Mouse (Mus musculus): Measurements from ENCODE around the gene Nbas. TPM values are rescaled to one million over a fixed set of nuclear protein-coding genes. Genes with fewer than 3 reads are reported as not detected.
A peak's percentile ranks its signal among the peaks of the same experiment; 100 is the strongest.

Nbas gene
- polyA plus RNA-seq, 1 experiment from 2014 or later: 11.5 TPM

DNA sequence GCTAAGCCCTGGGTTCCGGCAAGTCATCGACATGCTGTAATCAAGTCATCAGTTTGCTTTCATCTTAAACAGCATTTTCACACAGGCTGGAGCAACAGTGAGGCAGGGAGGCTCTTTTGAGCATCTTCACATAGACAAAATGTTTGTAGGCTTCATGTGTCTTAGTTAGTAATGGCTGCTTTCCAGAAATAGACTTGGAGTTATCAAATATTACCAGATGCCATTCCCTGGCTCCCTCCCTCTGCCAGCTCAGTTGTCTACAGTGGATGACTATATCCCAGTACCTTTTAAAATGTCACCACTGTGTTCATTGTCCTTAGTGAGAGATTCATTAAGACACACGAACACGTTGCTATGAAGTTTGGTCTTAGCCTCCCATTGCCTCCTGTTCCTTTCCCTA, 270.2 kb downstream of the Nbas start:
- Histone ChIP-seq H3K9me3 (replicated peaks) (no peaks in the 10 kb centered on the region), H3K9ac (no peak overlapping the region), H3K4me3 (no peak overlapping the region), H3K4me1 (replicated peaks) (0 out of 2 replicates have a peak, but pooled peaks cover 5% of the 10 kb centered on the region), H3K27ac (ENCODE audit: poor library complexity, severe bottlenecking) (no peak overlapping the region), H3K4me2 (no peak overlapping the region), H3K27me3 (replicated peaks) (no peaks in the 10 kb centered on the region), H3K36me3 (peaks cover 9% of the 10 kb centered on the region)
- 88% methylated on average over 4 of the region's 4 CpGs for WGBS
- ATAC-seq (ENCODE audit: insufficient number of reproducible peaks, low FRiP score): no peak

DNA sequence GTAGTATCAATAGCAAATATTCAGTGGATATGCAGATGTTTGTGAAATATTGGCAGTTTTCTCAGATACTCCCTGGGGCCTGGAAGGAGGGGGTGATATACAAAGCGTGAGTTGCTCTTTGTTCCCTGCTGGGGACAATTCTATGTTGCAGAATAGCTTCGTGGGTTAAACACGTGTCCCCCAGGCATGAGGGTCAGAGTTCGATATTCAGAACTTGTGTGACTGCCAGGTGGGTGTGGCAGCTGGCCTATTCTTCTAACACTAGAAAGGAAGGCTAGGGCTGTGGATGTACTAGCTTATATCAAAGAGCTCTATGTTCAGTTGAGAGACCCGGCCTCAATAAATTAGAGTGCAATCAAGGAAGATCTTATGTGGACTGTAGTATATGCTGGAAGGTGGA, 274.9 kb downstream of the Nbas start:
- Histone ChIP-seq H3K4me2 (no peak overlapping the region), H3K9me3 (replicated peaks) (no peaks in the 10 kb centered on the region), H3K27ac (ENCODE audit: poor library complexity, severe bottlenecking) (no peak overlapping the region), H3K9ac (no peak overlapping the region), H3K36me3 (no peaks in the 10 kb centered on the region), H3K27me3 (replicated peaks) (no peaks in the 10 kb centered on the region), H3K4me3 (no peak overlapping the region), H3K4me1 (replicated peaks) (0 out of 2 replicates have a peak, but pooled peaks cover 5% of the 10 kb centered on the region)
- no peak for ATAC-seq (ENCODE audit: insufficient number of reproducible peaks, low FRiP score)
- 89% methylated on average over 5 of the region's 5 CpGs for WGBS

DNA sequence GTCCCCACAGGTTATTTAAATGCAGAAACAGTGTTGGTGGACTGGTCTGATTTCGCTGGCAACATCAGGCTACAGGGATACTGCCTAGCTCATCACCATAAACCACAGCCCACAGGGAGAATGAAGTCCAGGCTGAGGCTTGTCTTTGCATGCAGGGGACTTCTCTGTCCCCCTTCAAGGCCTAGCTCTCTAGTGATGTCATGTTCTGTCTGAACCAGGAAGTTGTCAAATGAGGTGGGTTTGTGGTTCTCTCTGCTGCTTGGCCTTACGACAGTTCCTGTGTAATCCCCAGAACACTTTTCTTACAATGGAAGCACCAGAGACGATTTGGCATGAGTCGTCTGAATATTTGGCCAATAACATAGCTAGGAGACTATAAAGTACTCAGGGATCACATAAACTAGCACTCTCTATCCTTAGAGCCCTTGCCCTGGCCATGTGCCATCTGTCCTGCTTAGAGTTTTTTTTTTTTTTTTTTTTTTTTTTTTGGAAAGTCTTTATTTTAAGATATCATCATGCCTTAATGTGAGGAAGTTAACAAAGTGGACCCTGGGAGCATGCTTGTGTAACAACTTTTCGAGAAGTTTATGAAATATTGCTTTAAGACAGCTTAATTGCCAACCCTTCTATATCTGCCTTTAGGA, 294.8 kb downstream of the Nbas start:
- Histone ChIP-seq H3K27ac (ENCODE audit: poor library complexity, severe bottlenecking) (no peak overlapping the region), H3K4me3 (no peak overlapping the region), H3K9ac (no peak overlapping the region), H3K27me3 (replicated peaks) (no peaks in the 10 kb centered on the region), H3K36me3 (no peaks in the 10 kb centered on the region), H3K4me1 (replicated peaks) (no peaks in the 10 kb centered on the region), H3K9me3 (replicated peaks) (no peaks in the 10 kb centered on the region), H3K4me2 (no peak overlapping the region)
- 82% methylated on average over 5 of the region's 5 CpGs for WGBS
- no peak for ATAC-seq (ENCODE audit: insufficient number of reproducible peaks, low FRiP score)

DNA sequence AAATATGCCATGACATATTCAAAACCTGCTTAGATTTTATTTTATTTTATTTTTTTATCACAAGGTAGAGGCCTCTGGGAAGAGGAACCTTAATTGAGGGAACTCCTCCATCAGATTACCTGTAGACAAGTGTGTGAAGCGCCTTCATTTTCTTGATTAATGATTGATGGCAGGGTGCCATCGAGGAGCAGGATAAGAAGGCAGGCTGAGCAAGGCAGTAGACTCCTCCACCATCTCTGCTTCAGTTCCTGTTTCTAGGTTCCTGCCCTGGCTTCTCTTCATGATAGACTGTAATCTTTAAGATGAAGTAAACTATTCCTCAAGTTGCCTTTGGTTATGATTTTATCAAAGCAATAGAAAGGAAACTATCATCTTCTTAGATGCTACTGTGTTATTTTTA, 295.4 kb downstream of the Nbas start:
- Histone ChIP-seq H3K4me2 (no peak overlapping the region), H3K36me3 (no peaks in the 10 kb centered on the region), H3K27me3 (replicated peaks) (no peaks in the 10 kb centered on the region), H3K9ac (no peak overlapping the region), H3K9me3 (replicated peaks) (no peaks in the 10 kb centered on the region), H3K27ac (ENCODE audit: poor library complexity, severe bottlenecking) (no peak overlapping the region), H3K4me3 (no peak overlapping the region), H3K4me1 (replicated peaks) (no peaks in the 10 kb centered on the region)
- WGBS: 80% methylated on average over 2 of the region's 2 CpGs
- ATAC-seq (ENCODE audit: insufficient number of reproducible peaks, low FRiP score): no peak

DNA sequence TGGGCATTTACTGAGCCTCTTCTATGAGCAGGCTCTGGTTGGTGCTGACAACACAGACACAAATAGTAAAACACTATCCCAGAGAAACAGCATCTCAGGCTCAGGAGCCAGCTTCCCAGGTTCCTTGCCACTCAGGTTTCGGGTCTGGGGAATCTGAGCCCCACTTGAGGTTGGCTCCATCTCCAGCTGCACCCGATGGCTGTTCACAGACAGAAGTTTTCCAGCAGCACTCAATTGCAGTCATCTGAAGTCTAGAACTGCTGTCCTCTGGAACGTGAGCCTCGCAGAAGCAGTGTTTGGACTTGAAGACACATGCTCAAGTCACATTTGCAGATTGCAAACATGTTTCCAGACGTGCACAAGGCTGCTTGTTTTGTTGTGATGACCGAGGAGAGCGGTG, 297.5 kb downstream of the Nbas start:
- Histone ChIP-seq H3K4me3 (no peak overlapping the region), H3K27ac (ENCODE audit: poor library complexity, severe bottlenecking) (no peak overlapping the region), H3K4me2 (no peak overlapping the region), H3K9me3 (replicated peaks) (no peaks in the 10 kb centered on the region), H3K4me1 (replicated peaks) (no peaks in the 10 kb centered on the region), H3K27me3 (replicated peaks) (no peaks in the 10 kb centered on the region), H3K9ac (no peak overlapping the region), H3K36me3 (no peaks in the 10 kb centered on the region)
- WGBS: 82% methylated on average over 7 of the region's 7 CpGs
- no peak for ATAC-seq (ENCODE audit: insufficient number of reproducible peaks, low FRiP score)

DNA sequence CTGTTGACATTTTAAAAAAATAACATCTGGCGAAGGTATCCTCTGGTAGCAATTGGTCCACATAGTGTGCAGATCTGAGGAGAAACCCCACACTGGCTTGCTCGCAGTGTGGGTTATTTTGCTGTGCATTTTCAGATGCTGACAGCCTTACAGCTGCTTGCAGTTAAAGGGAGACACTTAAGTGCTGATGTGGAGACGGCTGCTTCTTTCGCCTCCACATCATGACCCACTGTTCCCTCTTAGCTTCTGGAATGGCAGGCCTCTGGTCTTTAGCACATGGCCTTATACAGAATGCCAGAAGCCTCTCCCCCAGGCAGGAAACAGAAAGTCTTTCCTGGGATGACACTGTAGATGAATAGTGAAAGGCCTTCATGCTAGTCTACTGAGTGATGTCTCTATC, 306.2 kb downstream of the Nbas start:
- H3K9ac ChIP-seq: no peak overlapping the region
- H3K36me3 ChIP-seq: no peaks in the 10 kb centered on the region
- H3K27ac ChIP-seq (ENCODE audit: poor library complexity, severe bottlenecking): no peak overlapping the region
- peaks cover 26% of the 10 kb centered on the region for H3K4me1 ChIP-seq (replicated peaks)
- WGBS: 59% methylated on average over 4 of the region's 4 CpGs
- no peak overlapping the region for H3K4me3 ChIP-seq
- H3K4me2 ChIP-seq: no peak overlapping the region
- no peaks in the 10 kb centered on the region for H3K9me3 ChIP-seq (replicated peaks)
- ATAC-seq (ENCODE audit: insufficient number of reproducible peaks, low FRiP score): peak; percentile 46; the same call in 1 of the 2 replicates
- H3K27me3 ChIP-seq (replicated peaks): no peaks in the 10 kb centered on the region

DNA sequence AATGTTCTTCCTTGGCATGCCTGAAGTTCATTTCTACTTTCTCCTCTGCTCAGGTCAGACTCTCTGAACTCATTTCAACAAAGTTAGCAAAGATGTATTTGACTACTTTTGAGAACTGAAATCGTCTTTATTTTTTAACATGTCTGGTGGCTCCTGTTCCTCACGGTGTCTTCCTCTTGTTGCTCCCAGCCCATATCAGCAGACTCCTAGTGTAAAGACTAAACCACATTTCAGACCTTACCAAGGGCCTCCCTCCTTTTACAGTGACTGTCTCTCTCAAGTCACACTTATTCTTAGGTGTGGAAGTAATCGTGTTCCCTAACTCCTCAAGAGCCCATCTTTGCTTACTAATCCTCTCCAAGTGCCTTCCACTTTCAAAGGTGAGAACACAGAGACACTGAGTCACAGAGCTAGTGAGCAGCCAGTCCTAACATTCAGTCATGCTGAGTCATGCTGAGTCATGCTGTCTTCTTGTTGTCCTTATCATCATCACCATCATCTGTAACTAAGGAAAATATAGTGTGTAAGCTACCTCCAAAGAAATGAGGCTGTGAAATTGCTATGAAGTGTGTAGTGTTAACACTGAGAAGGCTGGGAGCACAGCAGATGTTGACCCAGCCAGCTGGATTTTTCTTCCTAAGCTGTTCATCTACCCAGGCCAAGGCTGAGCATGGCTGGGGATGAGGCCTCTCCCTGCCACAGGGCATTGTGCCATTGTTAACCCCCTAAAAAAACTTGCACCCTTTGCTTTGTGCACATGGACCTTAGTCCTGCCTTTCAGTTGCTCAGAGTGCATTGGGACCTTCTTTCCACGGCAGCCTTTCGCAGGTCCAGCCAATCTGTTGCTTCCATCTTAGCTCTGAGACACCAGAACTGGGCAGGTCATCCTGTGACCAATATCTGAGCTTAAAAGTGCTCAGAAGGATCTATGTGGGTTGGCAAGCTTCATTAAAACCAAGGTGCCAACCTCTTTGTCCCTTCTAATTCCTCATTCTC, 307.0 kb downstream of the Nbas start:
- H3K4me2 ChIP-seq: no peak overlapping the region
- H3K4me3 ChIP-seq: no peak overlapping the region
- H3K27ac ChIP-seq (ENCODE audit: poor library complexity, severe bottlenecking): no peak overlapping the region
- H3K36me3 ChIP-seq: no peaks in the 10 kb centered on the region
- H3K27me3 ChIP-seq (replicated peaks): no peaks in the 10 kb centered on the region
- WGBS: 76% methylated on average over 5 of the region's 5 CpGs
- H3K9ac ChIP-seq: no peak overlapping the region
- ATAC-seq (ENCODE audit: insufficient number of reproducible peaks, low FRiP score): peak; percentile 93
- peaks cover 26% of the 10 kb centered on the region for H3K4me1 ChIP-seq (replicated peaks)
- H3K9me3 ChIP-seq (replicated peaks): no peaks in the 10 kb centered on the region

DNA sequence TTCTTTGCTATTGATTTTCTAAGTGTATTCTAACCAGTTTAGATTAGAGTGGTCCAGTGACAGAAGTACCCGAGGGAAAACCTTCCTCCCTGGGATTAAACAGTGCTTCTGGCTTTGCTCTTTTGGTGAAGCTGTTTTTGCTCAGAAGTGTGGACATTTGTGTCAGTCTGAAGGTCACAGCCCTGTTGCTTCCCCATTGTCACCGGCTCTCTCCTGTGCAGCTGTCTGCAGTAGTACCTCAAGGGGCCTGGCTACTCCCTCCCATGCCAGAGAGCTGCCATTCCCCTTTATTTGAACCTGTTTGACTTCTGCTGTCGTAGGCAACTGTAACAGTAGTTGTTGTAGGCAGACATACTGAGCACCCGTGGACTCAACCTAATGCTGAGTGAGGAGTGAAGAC, 307.8 kb downstream of the Nbas start:
- Histone ChIP-seq H3K9ac (no peak overlapping the region), H3K4me1 (replicated peaks) (peaks cover 26% of the 10 kb centered on the region), H3K9me3 (replicated peaks) (no peaks in the 10 kb centered on the region), H3K4me2 (no peak overlapping the region), H3K27ac (ENCODE audit: poor library complexity, severe bottlenecking) (no peak overlapping the region), H3K4me3 (no peak overlapping the region), H3K36me3 (no peaks in the 10 kb centered on the region), H3K27me3 (replicated peaks) (no peaks in the 10 kb centered on the region)
- peak; percentile 31; the same call in 1 of the 2 replicates for ATAC-seq (ENCODE audit: insufficient number of reproducible peaks, low FRiP score)
- 42% methylated on average over 4 of the region's 4 CpGs for WGBS

DNA sequence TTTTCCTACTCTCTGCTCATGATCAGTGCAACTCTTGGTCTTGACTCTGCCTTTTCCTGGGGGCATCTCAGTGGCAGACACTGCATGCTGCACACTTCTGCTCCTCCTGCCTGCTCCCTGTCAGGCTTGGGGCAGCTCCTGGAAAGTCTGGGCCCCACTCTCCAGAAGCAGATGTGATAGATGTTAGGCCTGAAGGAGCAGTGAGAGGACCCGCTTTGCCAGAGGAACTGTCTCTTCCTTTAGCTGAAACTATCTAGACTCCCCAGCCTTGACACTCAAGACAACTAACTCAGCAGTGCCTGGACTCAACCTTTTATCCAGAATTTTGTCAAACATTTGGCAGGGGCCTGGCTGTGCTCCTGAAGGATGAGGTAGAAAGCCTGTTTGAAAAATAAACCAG, 311.9 kb downstream of the Nbas start:
- WGBS: 86% methylated on average over 1 of the region's 1 CpGs
- Histone ChIP-seq H3K9me3 (replicated peaks) (no peaks in the 10 kb centered on the region), H3K27me3 (replicated peaks) (no peaks in the 10 kb centered on the region), H3K4me2 (no peak overlapping the region), H3K27ac (ENCODE audit: poor library complexity, severe bottlenecking) (no peak overlapping the region), H3K9ac (no peak overlapping the region), H3K36me3 (peaks cover 14% of the 10 kb centered on the region), H3K4me1 (replicated peaks) (peaks cover 14% of the 10 kb centered on the region), H3K4me3 (no peak overlapping the region)
- no peak for ATAC-seq (ENCODE audit: insufficient number of reproducible peaks, low FRiP score)

DNA sequence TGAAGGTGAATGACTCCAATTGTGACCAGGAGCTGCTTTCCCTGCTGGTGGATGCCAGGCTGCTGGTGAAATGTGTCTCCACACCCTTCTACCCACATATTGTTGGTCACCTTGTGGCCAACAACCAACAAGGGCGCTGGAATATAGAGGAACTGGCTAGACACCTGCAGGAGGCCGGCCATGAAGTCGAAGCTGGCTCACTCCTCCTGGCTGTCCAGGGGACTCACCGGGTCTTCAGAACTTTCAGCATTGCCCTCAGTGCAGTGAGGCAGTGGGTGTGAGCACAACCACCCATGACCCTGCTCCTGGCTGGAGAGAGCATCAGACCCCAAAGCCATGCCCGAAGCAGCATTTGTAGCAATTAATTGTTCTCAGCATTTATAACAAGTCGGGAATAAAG, 314.5 kb downstream of the Nbas start:
- Histone ChIP-seq H3K4me2 (no peak overlapping the region), H3K4me3 (no peak overlapping the region), H3K27ac (ENCODE audit: poor library complexity, severe bottlenecking) (no peak overlapping the region), H3K9me3 (replicated peaks) (no peaks in the 10 kb centered on the region), H3K27me3 (replicated peaks) (no peaks in the 10 kb centered on the region), H3K9ac (no peak overlapping the region), H3K4me1 (replicated peaks) (no peaks in the 10 kb centered on the region), H3K36me3 (peaks cover 14% of the 10 kb centered on the region)
- 90% methylated on average over 6 of the region's 6 CpGs for WGBS
- no peak for ATAC-seq (ENCODE audit: insufficient number of reproducible peaks, low FRiP score)

DNA sequence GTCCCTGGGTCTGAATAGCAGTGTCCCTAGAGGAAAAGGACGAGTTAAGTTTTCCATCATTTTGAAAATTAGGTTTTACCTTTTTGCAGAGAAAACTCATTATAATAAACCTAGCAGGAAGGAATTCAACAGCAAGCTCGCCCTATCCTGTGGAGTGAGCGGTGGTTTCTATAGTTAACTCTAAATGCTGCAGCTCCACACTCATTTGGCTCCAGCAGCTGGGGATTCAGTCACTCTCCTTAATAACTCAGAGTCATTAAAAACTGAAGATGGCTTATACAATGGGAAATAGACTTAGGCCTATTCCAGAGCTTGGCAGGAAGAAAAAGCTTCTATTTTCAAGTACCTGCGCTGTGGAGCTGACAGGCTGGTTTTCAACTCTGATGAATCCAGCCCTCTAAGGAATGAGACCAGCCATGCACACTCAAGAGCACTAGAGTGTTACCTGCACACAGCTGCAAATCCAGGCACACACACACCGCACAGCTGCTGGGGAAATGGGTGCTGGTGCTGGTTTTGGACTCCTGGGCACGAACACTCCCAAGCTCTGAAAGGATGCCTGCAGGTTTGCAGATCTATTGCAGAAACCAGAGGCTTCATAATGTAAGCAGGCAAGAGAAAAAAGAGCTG, 316.7 kb downstream of the Nbas start:
- H3K27me3 ChIP-seq (replicated peaks): no peaks in the 10 kb centered on the region
- no peak overlapping the region for H3K4me2 ChIP-seq
- H3K4me1 ChIP-seq (replicated peaks): no peaks in the 10 kb centered on the region
- H3K9ac ChIP-seq: no peak overlapping the region
- H3K9me3 ChIP-seq (replicated peaks): no peaks in the 10 kb centered on the region
- WGBS: 89% methylated on average over 6 of the region's 6 CpGs
- ATAC-seq (ENCODE audit: insufficient number of reproducible peaks, low FRiP score): no peak
- no peak overlapping the region for H3K27ac ChIP-seq (ENCODE audit: poor library complexity, severe bottlenecking)
- H3K4me3 ChIP-seq: no peak overlapping the region
- H3K36me3 ChIP-seq: peaks cover 14% of the 10 kb centered on the region
